Mouse (Mus musculus) right cerebral cortex, postnatal 14 days (tissue): ENCODE data around the gene Atg10.
A peak's percentile ranks its signal among the peaks of the same experiment; 100 is the strongest.

Experiments used
- DNase-seq: peaks from one replicate; pipeline ENCODE4 v3.0.0; 2022

The Atg10 gene

GRCm38 (mm10) chr13:91107308-91107946 lies 116.3 kb downstream of the Atg10 start:
- no peak for DNase-seq

GRCm38 (mm10) chr13:91102238-91102637 lies 121.5 kb downstream of the Atg10 start:
- no peak for DNase-seq

- no peak for DNase-seq
These were observed 123.4 kb downstream of the Atg10 start for GRCm38 (mm10) chr13:91100417-91100816.

- no peak for DNase-seq
These were observed 128.9 kb downstream of the Atg10 start for GRCm38 (mm10) chr13:91094851-91095250.

- no peak for DNase-seq
These were observed 129.6 kb downstream of the Atg10 start for GRCm38 (mm10) chr13:91094196-91094595.

- DNase-seq, result no peak
These were observed 130.2 kb downstream of the Atg10 start for GRCm38 (mm10) chr13:91093610-91094009.

- DNase-seq, result peak; percentile 28
These were observed 130.6 kb downstream of the Atg10 start for GRCm38 (mm10) chr13:91093162-91093561.

GRCm38 (mm10) chr13:91091731-91092190 lies 132.0 kb downstream of the Atg10 start:
- no peak for DNase-seq

- no peak for DNase-seq
These were observed 132.7 kb downstream of the Atg10 start for GRCm38 (mm10) chr13:91090861-91091730.

- no peak for DNase-seq
These were observed 137.3 kb downstream of the Atg10 start for GRCm38 (mm10) chr13:91086361-91086900.

- DNase-seq, result no peak
These were observed 151.4 kb downstream of the Atg10 start for GRCm38 (mm10) chr13:91072351-91072750.

GRCm38 (mm10) chr13:91060871-91061270 lies 162.9 kb downstream of the Atg10 start:
- no peak for DNase-seq

- no peak for DNase-seq
These were observed 175.6 kb downstream of the Atg10 start for GRCm38 (mm10) chr13:91048171-91048570.

GRCm38 (mm10) chr13:91046851-91047250 lies 176.9 kb downstream of the Atg10 start:
- no peak for DNase-seq

GRCm38 (mm10) chr13:91041236-91041635 lies 182.5 kb downstream of the Atg10 start:
- no peak for DNase-seq

- no peak for DNase-seq
These were observed 183.3 kb downstream of the Atg10 start for GRCm38 (mm10) chr13:91040421-91040820.

- DNase-seq, result peak; percentile 63
These were observed 184.5 kb downstream of the Atg10 start for GRCm38 (mm10) chr13:91039201-91039807.

- no peak for DNase-seq
These were observed 185.1 kb downstream of the Atg10 start for GRCm38 (mm10) chr13:91038636-91039035.

GRCm38 (mm10) chr13:91038034-91038433 lies 185.7 kb downstream of the Atg10 start:
- no peak for DNase-seq

- no peak for DNase-seq
These were observed 186.4 kb downstream of the Atg10 start for GRCm38 (mm10) chr13:91037405-91037804.

- DNase-seq, result no peak
These were observed 191.9 kb downstream of the Atg10 start for GRCm38 (mm10) chr13:91031836-91032235.

- DNase-seq, result no peak
These were observed 200.3 kb downstream of the Atg10 start for GRCm38 (mm10) chr13:91023447-91023846.

- DNase-seq, result no peak
These were observed 211.9 kb downstream of the Atg10 start for GRCm38 (mm10) chr13:91011851-91012250.
